Mouse (Mus musculus): ENCODE measurements at regions not wholly inside any gene's neighbourhood (a gene's known extent, or its start where the extent isn't known, plus 50 kb on each side); places are given as distances from the start of the nearest gene placed in this dataset.
A peak's percentile ranks its signal among the peaks of the same experiment; 100 is the strongest.

- no peaks in the 10 kb centered on the region for H3K27me3 ChIP-seq (ENCODE audit: control insufficient read depth, insufficient read depth, low read length)
- peak; percentile 96 for ATAC-seq (ENCODE audit: low FRiP score, low TSS enrichment)
Measured at GRCm38 (mm10) chr2:50964062-50964461, 184.8 kb downstream of the Rnd3 start.

GRCm38 (mm10) chr2:50961049-50961448 lies 187.9 kb downstream of the Rnd3 start:
- DNase-seq (ENCODE audit: low spot score) (no peak), ATAC-seq (ENCODE audit: low FRiP score, low TSS enrichment) (peak; percentile 64; the same call in 1 of the 2 replicates)
- no peak overlapping the region for H3K4me3 ChIP-seq (ENCODE audit: low read depth, low read length)
- H3K36me3 ChIP-seq (ENCODE audit: control insufficient read depth, insufficient read depth, low read length) = no peaks in the 10 kb centered on the region
- 37% methylated on average over 4 of the region's 4 CpGs for WGBS
- H3K9me3 ChIP-seq (ENCODE audit: control insufficient read depth, low read length) = no peaks in the 10 kb centered on the region
- H3K27me3 ChIP-seq (ENCODE audit: control insufficient read depth, insufficient read depth, low read length) = no peaks in the 10 kb centered on the region
- no peak for TF ChIP-seq EP300 (optimal IDR thresholded peaks at IDR 0.05)
- no peak for TF ChIP-seq CTCF (IDR thresholded peaks at IDR 0.05; ENCODE audit: low read depth)
- H3K4me2 ChIP-seq (replicated peaks; ENCODE audit: low read depth) = no peak overlapping the region
- no peaks in the 10 kb centered on the region for H3K4me1 ChIP-seq (replicated peaks; ENCODE audit: control insufficient read depth, insufficient read depth)
- H3K9ac ChIP-seq (ENCODE audit: low read length) = no peak overlapping the region
- H3K27ac ChIP-seq (replicated peaks) = no peak overlapping the region

More at GRCm38 (mm10) chr2:50964062-50964461, 184.8 kb downstream of the Rnd3 start:
- H3K9ac ChIP-seq (ENCODE audit: low read length) = no peak overlapping the region
- no peak overlapping the region for H3K4me2 ChIP-seq (replicated peaks; ENCODE audit: low read depth)
- no peak for TF ChIP-seq CTCF (IDR thresholded peaks at IDR 0.05; ENCODE audit: low read depth)
- no peak for TF ChIP-seq EP300 (optimal IDR thresholded peaks at IDR 0.05)
- peak; percentile 78 for DNase-seq (ENCODE audit: low spot score)
- H3K4me1 ChIP-seq (replicated peaks; ENCODE audit: control insufficient read depth, insufficient read depth) = peaks cover 2% of the 10 kb centered on the region; the same call in 1 of the 2 replicates
- H3K27ac ChIP-seq (replicated peaks) = no peak overlapping the region
- 51% methylated on average over 3 of the region's 3 CpGs for WGBS
- H3K4me3 ChIP-seq (ENCODE audit: low read depth, low read length) = no peak overlapping the region
- H3K36me3 ChIP-seq (ENCODE audit: control insufficient read depth, insufficient read depth, low read length) = no peaks in the 10 kb centered on the region
- no peaks in the 10 kb centered on the region for H3K9me3 ChIP-seq (ENCODE audit: control insufficient read depth, low read length)

- TF ChIP-seq CTCF (IDR thresholded peaks at IDR 0.05; ENCODE audit: low read depth) = no peak
- no peak for TF ChIP-seq EP300 (optimal IDR thresholded peaks at IDR 0.05)
- Histone ChIP-seq H3K27ac (replicated peaks) (no peak overlapping the region), H3K4me1 (replicated peaks; ENCODE audit: control insufficient read depth, insufficient read depth) (no peaks in the 10 kb centered on the region), H3K9me3 (ENCODE audit: control insufficient read depth, low read length) (no peaks in the 10 kb centered on the region), H3K4me2 (replicated peaks; ENCODE audit: low read depth) (no peak overlapping the region), H3K36me3 (ENCODE audit: control insufficient read depth, insufficient read depth, low read length) (no peaks in the 10 kb centered on the region), H3K4me3 (ENCODE audit: low read depth, low read length) (no peak overlapping the region), H3K27me3 (ENCODE audit: control insufficient read depth, insufficient read depth, low read length) (no peaks in the 10 kb centered on the region), H3K9ac (ENCODE audit: low read length) (no peak overlapping the region)
- no peak for DNase-seq (ENCODE audit: low spot score)
- no peak for ATAC-seq (ENCODE audit: low FRiP score, low TSS enrichment)
- 58% methylated on average over 9 of the region's 9 CpGs for WGBS
Measured at GRCm38 (mm10) chr2:50959323-50959722, 189.6 kb downstream of the Rnd3 start.

GRCm38 (mm10) chr2:50954361-50955066 lies 194.4 kb downstream of the Rnd3 start:
- H3K4me1 ChIP-seq (replicated peaks; ENCODE audit: control insufficient read depth, insufficient read depth) = no peaks in the 10 kb centered on the region
- no peak overlapping the region for H3K9ac ChIP-seq (ENCODE audit: low read length)
- no peaks in the 10 kb centered on the region for H3K36me3 ChIP-seq (ENCODE audit: control insufficient read depth, insufficient read depth, low read length)
- H3K4me2 ChIP-seq (replicated peaks; ENCODE audit: low read depth) = no peak overlapping the region
- H3K27me3 ChIP-seq (ENCODE audit: control insufficient read depth, insufficient read depth, low read length) = no peaks in the 10 kb centered on the region
- DNase-seq (ENCODE audit: low spot score) = no peak
- H3K27ac ChIP-seq (replicated peaks) = no peak overlapping the region
- WGBS = 67% methylated on average over 6 of the region's 6 CpGs
- no peak overlapping the region for H3K4me3 ChIP-seq (ENCODE audit: low read depth, low read length)
- H3K9me3 ChIP-seq (ENCODE audit: control insufficient read depth, low read length) = no peaks in the 10 kb centered on the region
- ATAC-seq (ENCODE audit: low FRiP score, low TSS enrichment) = no peak
- TF ChIP-seq CTCF (IDR thresholded peaks at IDR 0.05; ENCODE audit: low read depth) (no peak), EP300 (optimal IDR thresholded peaks at IDR 0.05) (no peak)

GRCm38 (mm10) chr2:50951027-50951426 lies 197.9 kb downstream of the Rnd3 start:
- ATAC-seq (ENCODE audit: low FRiP score, low TSS enrichment) = peak; percentile 99
- WGBS = 66% methylated on average over 3 of the region's 3 CpGs

GRCm38 (mm10) chr2:50949717-50950116 lies 199.2 kb downstream of the Rnd3 start:
- TF ChIP-seq CTCF (IDR thresholded peaks at IDR 0.05; ENCODE audit: low read depth) = no peak
- no peak for TF ChIP-seq EP300 (optimal IDR thresholded peaks at IDR 0.05)
- Histone ChIP-seq H3K27ac (replicated peaks) (no peak overlapping the region), H3K9me3 (ENCODE audit: control insufficient read depth, low read length) (no peaks in the 10 kb centered on the region), H3K36me3 (ENCODE audit: control insufficient read depth, insufficient read depth, low read length) (no peaks in the 10 kb centered on the region), H3K9ac (ENCODE audit: low read length) (no peak overlapping the region), H3K4me1 (replicated peaks; ENCODE audit: control insufficient read depth, insufficient read depth) (no peaks in the 10 kb centered on the region), H3K4me3 (ENCODE audit: low read depth, low read length) (no peak overlapping the region), H3K27me3 (ENCODE audit: control insufficient read depth, insufficient read depth, low read length) (no peaks in the 10 kb centered on the region), H3K4me2 (replicated peaks; ENCODE audit: low read depth) (no peak overlapping the region)
- ATAC-seq (ENCODE audit: low FRiP score, low TSS enrichment) = no peak
- 59% methylated on average over 4 of the region's 4 CpGs for WGBS
- no peak for DNase-seq (ENCODE audit: low spot score)

More at GRCm38 (mm10) chr2:50951027-50951426, 197.9 kb downstream of the Rnd3 start:
- Histone ChIP-seq H3K4me3 (ENCODE audit: low read depth, low read length) (no peak overlapping the region), H3K4me2 (replicated peaks; ENCODE audit: low read depth) (no peak overlapping the region), H3K4me1 (replicated peaks; ENCODE audit: control insufficient read depth, insufficient read depth) (no peaks in the 10 kb centered on the region), H3K27me3 (ENCODE audit: control insufficient read depth, insufficient read depth, low read length) (no peaks in the 10 kb centered on the region), H3K27ac (replicated peaks) (no peak overlapping the region), H3K9ac (ENCODE audit: low read length) (no peak overlapping the region), H3K9me3 (ENCODE audit: control insufficient read depth, low read length) (no peaks in the 10 kb centered on the region), H3K36me3 (ENCODE audit: control insufficient read depth, insufficient read depth, low read length) (no peaks in the 10 kb centered on the region)
- peak; percentile 56 for DNase-seq (ENCODE audit: low spot score)
- TF ChIP-seq EP300 (optimal IDR thresholded peaks at IDR 0.05) (no peak), CTCF (IDR thresholded peaks at IDR 0.05; ENCODE audit: low read depth) (no peak)
